Mouse (Mus musculus): ENCODE data around the gene Fam193b. TPM values are rescaled to one million over a fixed set of nuclear protein-coding genes. Genes with fewer than 3 reads are reported as not detected.

Gene Fam193b
- polyA plus RNA-seq, 1 experiment from 2014 or later: 39.6 TPM

GRCm38 (mm10) chr13:55513828-55514227 lies 57.1 kb downstream of the Fam193b start:
- ATAC-seq (ENCODE audit: insufficient number of reproducible peaks, insufficient read depth, low FRiP score, low read depth): no peak
- Histone ChIP-seq H3K27me3 (ENCODE audit: control insufficient read depth, insufficient read depth, low read length) (no peaks in the 10 kb centered on the region), H3K4me2 (replicated peaks; ENCODE audit: low read depth, low read length) (peak overlapping the region; percentile 86), H3K9ac (replicated peaks; ENCODE audit: low read depth, low read length) (peak overlapping the region; percentile 84; the same call in 1 of the 2 replicates), H3K4me1 (ENCODE audit: control insufficient read depth, insufficient read depth, low read length) (peaks cover 29% of the 10 kb centered on the region), H3K4me3 (ENCODE audit: low read depth, low read length) (peak overlapping the region; percentile 91), H3K27ac (ENCODE audit: low read length) (no peak overlapping the region), H3K9me3 (ENCODE audit: control insufficient read depth, low read depth, low read length) (no peaks in the 10 kb centered on the region), H3K36me3 (ENCODE audit: control insufficient read depth, insufficient read depth, low read length) (peaks cover 13% of the 10 kb centered on the region)
- 35% methylated on average over 9 of the region's 9 CpGs for WGBS

GRCm38 (mm10) chr13:55513111-55513748 lies 57.7 kb downstream of the Fam193b start, which contains the start of gene Pdlim7:
Pdlim7 (minus strand) TSS chr13:55513676.
- Histone ChIP-seq H3K27ac (ENCODE audit: low read length) (peak within 1 kb of the TSS; percentile 92), H3K9me3 (ENCODE audit: control insufficient read depth, low read depth, low read length) (no peaks in the 10 kb centered on the region), H3K27me3 (ENCODE audit: control insufficient read depth, insufficient read depth, low read length) (no peaks in the 10 kb centered on the region), H3K9ac (replicated peaks; ENCODE audit: low read depth, low read length) (peak within 1 kb of the TSS; percentile 84), H3K4me1 (ENCODE audit: control insufficient read depth, insufficient read depth, low read length) (peaks cover 29% of the 10 kb centered on the region), H3K4me3 (ENCODE audit: low read depth, low read length) (peak within 1 kb of the TSS; percentile 91), H3K36me3 (ENCODE audit: control insufficient read depth, insufficient read depth, low read length) (peaks cover 19% of the 10 kb centered on the region), H3K4me2 (replicated peaks; ENCODE audit: low read depth, low read length) (peak within 1 kb of the TSS; percentile 86)
- ATAC-seq (ENCODE audit: insufficient number of reproducible peaks, insufficient read depth, low FRiP score, low read depth): peak; percentile 59
- under 1% methylated on average over 55 of the region's 55 CpGs for WGBS

DNA sequence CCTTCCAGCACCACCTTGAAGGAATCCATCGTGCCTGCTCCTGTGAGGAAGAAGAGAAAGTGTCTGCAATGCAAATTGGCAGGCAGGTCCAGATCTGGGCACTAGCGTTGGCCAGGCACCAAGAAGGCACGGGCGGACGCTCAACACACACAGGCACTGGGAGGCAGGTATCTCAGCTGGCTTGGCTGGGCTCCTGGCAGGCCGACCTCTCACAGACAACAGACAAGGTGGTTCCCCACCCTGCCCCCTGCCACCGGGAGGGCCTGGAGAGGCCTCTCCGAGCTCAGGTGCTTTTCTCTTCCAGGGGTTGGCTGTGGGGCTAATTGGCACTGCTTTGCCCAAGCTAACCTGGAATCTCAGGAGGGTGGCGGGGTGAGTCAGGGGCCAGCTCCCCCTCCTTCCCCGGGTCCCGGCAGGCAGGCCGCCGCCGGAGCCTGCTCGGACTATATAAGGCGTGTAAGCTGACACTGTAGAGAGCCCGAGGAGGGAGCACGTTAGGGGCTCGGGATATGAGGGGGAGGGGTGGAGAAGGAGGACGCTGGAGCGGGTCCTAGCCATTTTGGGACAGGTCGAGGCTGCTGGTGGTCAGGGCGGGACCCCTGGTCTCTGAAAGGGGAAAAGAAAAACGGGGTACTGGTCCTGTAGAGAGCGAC lies 58.4 kb downstream of the Fam193b start:
- ATAC-seq (ENCODE audit: insufficient number of reproducible peaks, insufficient read depth, low FRiP score, low read depth): peak; percentile 39; the same call in 1 of the 2 replicates

DNA sequence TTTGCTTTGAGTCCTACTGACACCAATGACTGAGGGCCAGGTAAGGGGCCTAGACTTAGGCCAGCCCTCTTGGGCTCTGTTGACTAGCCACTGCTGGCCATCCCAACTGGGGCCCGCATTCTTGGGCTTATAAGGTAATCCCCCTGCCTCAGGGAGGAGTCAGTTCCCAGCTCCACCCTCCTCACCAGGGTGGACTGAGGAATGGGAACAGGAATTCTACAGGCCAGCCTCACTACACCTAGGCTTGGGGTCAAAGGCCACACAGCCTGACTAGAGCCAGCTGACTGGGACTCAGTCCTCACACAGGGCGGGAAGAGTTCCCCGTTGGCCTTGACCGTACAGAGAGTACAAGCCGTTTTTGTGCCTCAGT lies 59.4 kb downstream of the Fam193b start:
- Histone ChIP-seq H3K4me3 (ENCODE audit: low read depth, low read length) (peak overlapping the region; percentile 91), H3K9me3 (ENCODE audit: control insufficient read depth, low read depth, low read length) (no peaks in the 10 kb centered on the region), H3K27ac (ENCODE audit: low read length) (peak overlapping the region; percentile 92), H3K36me3 (ENCODE audit: control insufficient read depth, insufficient read depth, low read length) (peaks cover 33% of the 10 kb centered on the region), H3K4me1 (ENCODE audit: control insufficient read depth, insufficient read depth, low read length) (peaks cover 29% of the 10 kb centered on the region), H3K9ac (replicated peaks; ENCODE audit: low read depth, low read length) (no peak overlapping the region), H3K27me3 (ENCODE audit: control insufficient read depth, insufficient read depth, low read length) (no peaks in the 10 kb centered on the region), H3K4me2 (replicated peaks; ENCODE audit: low read depth, low read length) (peak overlapping the region; percentile 86)
- no peak; the same call in 1 of the 2 replicates for ATAC-seq (ENCODE audit: insufficient number of reproducible peaks, insufficient read depth, low FRiP score, low read depth)
- 21% methylated on average over 5 of the region's 5 CpGs for WGBS

More for the DNA sequence above, 58.4 kb downstream of the Fam193b start:
- whole genome bisulfite sequencing: 1% methylated on average over 25 of the region's 25 CpGs
- H3K27ac ChIP-seq (ENCODE audit: low read length): peak overlapping the region; percentile 92
- peaks cover 25% of the 10 kb centered on the region for H3K36me3 ChIP-seq (ENCODE audit: control insufficient read depth, insufficient read depth, low read length)
- H3K4me3 ChIP-seq (ENCODE audit: low read depth, low read length): peak overlapping the region; percentile 91
- H3K4me1 ChIP-seq (ENCODE audit: control insufficient read depth, insufficient read depth, low read length): peaks cover 29% of the 10 kb centered on the region
- peak overlapping the region; percentile 84 for H3K9ac ChIP-seq (replicated peaks; ENCODE audit: low read depth, low read length)
- H3K4me2 ChIP-seq (replicated peaks; ENCODE audit: low read depth, low read length): peak overlapping the region; percentile 86
- H3K27me3 ChIP-seq (ENCODE audit: control insufficient read depth, insufficient read depth, low read length): no peaks in the 10 kb centered on the region
- no peaks in the 10 kb centered on the region for H3K9me3 ChIP-seq (ENCODE audit: control insufficient read depth, low read depth, low read length)

DNA sequence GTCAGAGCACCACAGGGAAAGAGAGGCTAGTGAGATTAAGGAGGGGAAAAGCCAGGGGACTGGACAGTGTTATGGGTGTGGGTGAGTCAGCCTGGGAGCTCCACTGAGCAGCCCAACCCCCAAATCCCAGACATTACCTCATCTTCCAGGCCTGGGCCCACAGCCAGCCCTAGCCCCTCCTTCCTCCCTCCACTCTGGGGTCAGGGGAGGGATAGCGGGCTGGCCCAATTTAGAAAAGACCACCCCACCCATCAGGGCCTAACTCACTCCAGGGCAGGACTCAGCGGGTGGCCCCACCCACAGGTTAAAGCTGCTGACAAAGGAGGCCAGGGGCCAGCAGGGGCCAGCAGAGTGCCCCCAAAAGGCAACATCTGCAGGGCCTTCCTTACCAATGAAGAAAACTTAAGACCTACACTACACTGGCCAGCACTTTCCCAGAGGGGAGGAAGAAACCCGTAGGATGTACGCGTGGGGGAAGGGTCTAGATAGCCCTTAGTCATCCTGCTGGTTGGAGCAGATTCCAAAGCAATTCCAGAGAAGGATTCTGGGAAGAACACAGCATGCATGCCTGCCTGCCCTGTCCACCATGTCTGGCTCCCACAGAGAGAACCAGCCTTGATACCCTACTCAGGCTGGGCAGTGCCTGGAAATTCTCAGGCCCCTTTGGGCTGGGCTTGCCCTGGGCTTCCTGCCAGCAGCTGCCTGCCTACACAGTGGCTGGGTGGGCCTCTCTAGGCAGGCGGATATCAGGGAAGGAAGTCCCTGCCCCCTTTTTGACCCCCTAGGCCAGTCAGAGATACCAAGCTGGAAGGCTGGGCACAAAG lies 60.0 kb downstream of the Fam193b start:
- no peaks in the 10 kb centered on the region for H3K9me3 ChIP-seq (ENCODE audit: control insufficient read depth, low read depth, low read length)
- peak overlapping the region; percentile 92 for H3K27ac ChIP-seq (ENCODE audit: low read length)
- H3K27me3 ChIP-seq (ENCODE audit: control insufficient read depth, insufficient read depth, low read length): no peaks in the 10 kb centered on the region
- H3K36me3 ChIP-seq (ENCODE audit: control insufficient read depth, insufficient read depth, low read length): peaks cover 39% of the 10 kb centered on the region
- WGBS: 1% methylated on average over 6 of the region's 6 CpGs
- H3K4me2 ChIP-seq (replicated peaks; ENCODE audit: low read depth, low read length): peak overlapping the region; percentile 86
- peak overlapping the region; percentile 91 for H3K4me3 ChIP-seq (ENCODE audit: low read depth, low read length)
- H3K9ac ChIP-seq (replicated peaks; ENCODE audit: low read depth, low read length): no peak overlapping the region; the same call in 1 of the 2 replicates
- peaks cover 29% of the 10 kb centered on the region for H3K4me1 ChIP-seq (ENCODE audit: control insufficient read depth, insufficient read depth, low read length)
- ATAC-seq (ENCODE audit: insufficient number of reproducible peaks, insufficient read depth, low FRiP score, low read depth): peak; percentile 84

- H3K4me2 ChIP-seq (replicated peaks; ENCODE audit: low read depth, low read length): peak overlapping the region; percentile 86
- no peaks in the 10 kb centered on the region for H3K27me3 ChIP-seq (ENCODE audit: control insufficient read depth, insufficient read depth, low read length)
- peak overlapping the region; percentile 29; the same call in 1 of the 2 replicates for H3K27ac ChIP-seq (ENCODE audit: low read length)
- no peaks in the 10 kb centered on the region for H3K9me3 ChIP-seq (ENCODE audit: control insufficient read depth, low read depth, low read length)
- H3K4me3 ChIP-seq (ENCODE audit: low read depth, low read length): no peak overlapping the region
- no peak overlapping the region for H3K9ac ChIP-seq (replicated peaks; ENCODE audit: low read depth, low read length)
- 20% methylated on average over 3 of the region's 3 CpGs for WGBS
- peaks cover 29% of the 10 kb centered on the region for H3K4me1 ChIP-seq (ENCODE audit: control insufficient read depth, insufficient read depth, low read length)
- ATAC-seq (ENCODE audit: insufficient number of reproducible peaks, insufficient read depth, low FRiP score, low read depth): no peak
- H3K36me3 ChIP-seq (ENCODE audit: control insufficient read depth, insufficient read depth, low read length): peaks cover 45% of the 10 kb centered on the region
These were observed 60.6 kb downstream of the Fam193b start for GRCm38 (mm10) chr13:55510332-55510667.

GRCm38 (mm10) chr13:55508531-55508930 lies 62.4 kb downstream of the Fam193b start:
- H3K36me3 ChIP-seq (ENCODE audit: control insufficient read depth, insufficient read depth, low read length): peaks cover 61% of the 10 kb centered on the region
- no peak for ATAC-seq (ENCODE audit: insufficient number of reproducible peaks, insufficient read depth, low FRiP score, low read depth)
- 88% methylated on average over 10 of the region's 10 CpGs for WGBS

DNA sequence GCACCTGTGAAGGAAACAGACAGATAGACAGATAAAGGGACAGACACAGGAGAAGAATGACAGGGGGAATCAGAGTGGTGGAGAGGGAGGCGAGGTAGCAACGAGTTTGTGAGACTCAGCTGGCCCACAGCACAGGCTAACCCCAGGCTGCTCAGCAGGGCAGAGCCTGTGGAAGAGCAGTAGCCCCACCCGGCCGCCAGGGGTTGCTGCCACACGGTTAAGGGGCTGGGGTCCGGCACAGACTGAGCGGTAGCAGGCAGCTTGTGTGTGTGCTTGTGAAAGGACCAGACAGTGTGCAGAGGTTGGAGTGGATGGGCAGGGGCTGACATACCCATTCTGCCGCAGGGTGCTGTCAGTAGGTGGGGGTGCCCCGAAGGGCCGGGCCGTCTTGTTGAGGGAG lies 63.0 kb downstream of the Fam193b start:
- no peaks in the 10 kb centered on the region for H3K9me3 ChIP-seq (ENCODE audit: control insufficient read depth, low read depth, low read length)
- no peak overlapping the region for H3K4me2 ChIP-seq (replicated peaks; ENCODE audit: low read depth, low read length)
- H3K27ac ChIP-seq (ENCODE audit: low read length): no peak overlapping the region
- ATAC-seq (ENCODE audit: insufficient number of reproducible peaks, insufficient read depth, low FRiP score, low read depth): no peak
- H3K9ac ChIP-seq (replicated peaks; ENCODE audit: low read depth, low read length): no peak overlapping the region
- no peak overlapping the region for H3K4me3 ChIP-seq (ENCODE audit: low read depth, low read length)
- H3K36me3 ChIP-seq (ENCODE audit: control insufficient read depth, insufficient read depth, low read length): peaks cover 67% of the 10 kb centered on the region
- 62% methylated on average over 11 of the region's 11 CpGs for WGBS
- no peaks in the 10 kb centered on the region for H3K27me3 ChIP-seq (ENCODE audit: control insufficient read depth, insufficient read depth, low read length)
- H3K4me1 ChIP-seq (ENCODE audit: control insufficient read depth, insufficient read depth, low read length): peaks cover 27% of the 10 kb centered on the region

More at GRCm38 (mm10) chr13:55508531-55508930, 62.4 kb downstream of the Fam193b start:
- Histone ChIP-seq H3K4me3 (ENCODE audit: low read depth, low read length) (no peak overlapping the region), H3K27me3 (ENCODE audit: control insufficient read depth, insufficient read depth, low read length) (no peaks in the 10 kb centered on the region), H3K4me2 (replicated peaks; ENCODE audit: low read depth, low read length) (no peak overlapping the region), H3K27ac (ENCODE audit: low read length) (no peak overlapping the region), H3K4me1 (ENCODE audit: control insufficient read depth, insufficient read depth, low read length) (peaks cover 27% of the 10 kb centered on the region), H3K9me3 (ENCODE audit: control insufficient read depth, low read depth, low read length) (no peaks in the 10 kb centered on the region), H3K9ac (replicated peaks; ENCODE audit: low read depth, low read length) (no peak overlapping the region)

Measured in stomach, embryonic 14.5 days (tissue).